Mouse (Mus musculus) testis, postnatal 14 days (tissue): ENCODE measurements around the gene Klhl22.

Source experiments
- DNase-seq: peaks from one replicate; pipeline ENCODE4 v3.0.0; 2021; ENCODE audit warnings: low spot score

Gene Klhl22

GRCm38 (mm10) chr16:17833681-17834399, 74.4 kb downstream of the Klhl22 start:
- DNase-seq, result peak; percentile 56

DNA sequence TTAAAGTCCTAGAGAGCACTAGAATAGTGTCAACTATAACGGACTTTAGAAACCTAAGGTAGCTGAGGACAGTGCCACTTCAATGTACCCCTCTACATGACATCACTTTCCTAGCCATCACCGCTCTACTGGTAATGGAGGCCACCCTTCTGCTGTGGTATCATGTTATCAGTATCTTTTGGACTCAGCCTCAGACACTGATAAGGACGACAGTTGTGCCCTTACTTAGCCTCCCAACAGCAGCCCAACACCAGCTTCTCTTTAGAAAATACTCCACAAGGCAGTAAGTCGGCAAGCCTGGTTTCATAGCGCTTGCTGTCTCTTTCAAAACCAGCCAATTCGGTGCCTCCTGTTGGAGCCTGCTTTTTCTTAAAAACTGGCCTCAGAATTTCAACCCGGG, 75.1 kb downstream of the Klhl22 start:
- DNase-seq, result no peak

GRCm38 (mm10) chr16:17835481-17835880, 76.1 kb downstream of the Klhl22 start:
- no peak for DNase-seq

GRCm38 (mm10) chr16:17838051-17838450, 78.6 kb downstream of the Klhl22 start, which contains the start of gene Car15:
Gene Car15, minus strand, starts transcription at chr16:17838364.
- no peak for DNase-seq

DNA sequence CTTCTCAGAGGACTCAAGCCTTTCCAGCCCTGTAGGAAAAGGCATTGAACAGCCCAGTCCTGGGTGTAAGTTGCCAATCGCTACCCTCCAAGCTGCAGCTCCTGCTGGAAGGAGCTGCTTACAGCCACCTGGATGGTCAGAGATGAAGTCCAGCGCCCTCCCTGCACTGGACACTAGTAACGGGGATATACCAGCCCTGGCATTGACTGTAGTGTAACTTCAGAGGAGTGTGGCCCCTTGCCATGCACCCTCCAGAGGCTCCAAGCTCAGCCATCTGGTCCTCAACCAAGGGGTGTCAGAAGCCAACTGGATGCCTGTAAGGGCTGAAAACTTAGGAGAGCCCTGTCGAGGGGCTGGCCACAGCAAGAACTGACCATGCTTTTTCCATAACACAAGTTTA, 80.6 kb downstream of the Klhl22 start:
- no peak for DNase-seq

DNA sequence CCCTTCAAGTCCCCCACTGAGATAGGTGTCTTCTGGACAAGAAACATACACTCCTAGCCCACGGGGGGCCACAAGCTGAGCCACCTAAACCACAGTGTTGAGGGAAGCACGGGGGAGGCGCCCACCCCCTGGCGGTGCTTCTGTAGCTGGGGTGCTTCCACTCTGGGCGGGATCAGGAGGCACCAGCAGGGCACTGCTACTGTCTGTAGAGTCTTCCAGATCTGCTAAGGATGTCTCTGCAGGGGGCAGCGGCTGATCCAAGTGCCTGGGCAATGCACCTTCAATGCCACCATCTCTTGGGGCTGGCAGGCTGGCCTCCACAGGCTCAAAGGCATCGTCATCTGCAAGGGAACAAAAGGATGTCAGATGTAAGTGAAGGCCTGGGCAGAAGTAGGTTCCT, 83.0 kb downstream of the Klhl22 start:
- DNase-seq, result no peak
